Mouse (Mus musculus) spleen, postnatal 0 days (tissue): Measurements from ENCODE around the gene Kcng3. TPM values are rescaled to one million over a fixed set of nuclear protein-coding genes. Genes with fewer than 3 reads are reported as not detected.

ENCODE experiments used
- polyA plus RNA-seq: library from polyadenylated mRNA; unstranded; fragments of >200 nt; fragmentation: Nextera tagmentation; extraction: Ambion mirVana; gene quantifications from 2 replicates; pipeline ENCODE4 v1.2.1, GENCODE M21; 2015

The Kcng3 gene
- polyA plus RNA-seq, result not detected in 2 replicates

GRCm38 (mm10) chr17:83631783-83632652 lies at the start of gene Kcng3:
TSS of gene Kcng3 (minus strand) at chr17:83631895.

Other genes starting within 250 kb of the Kcng3 start
- gene Cox7a2l, start 114.6 kb downstream of the Kcng3 start, polyA plus RNA-seq, result 112 and 130 TPM in 2 replicates
- gene Mta3, start 74.3 kb upstream of the Kcng3 start, polyA plus RNA-seq, result 40.0 and 40.9 TPM in 2 replicates
- gene Haao, start 216.1 kb upstream of the Kcng3 start, polyA plus RNA-seq, result 6.7 and 7.1 TPM in 2 replicates